Mouse (Mus musculus) granulocyte monocyte progenitor cell, adult 5-6 weeks (primary cell): ENCODE data around the gene Asb10. TPM values are rescaled to one million over a fixed set of nuclear protein-coding genes. Genes with fewer than 3 reads are reported as not detected.

ENCODE experiments used
- ATAC-seq: replicated peaks from 2 replicates; pipeline ENCODE4 v1.8.0; 2016; ENCODE audit warnings: mild to moderate bottlenecking, moderate TSS enrichment, inconsistent platforms; ENCODE audit not compliant: poor library complexity, severe bottlenecking
- total RNA-seq, 2 experiments: library from RNA; stranded (forward) in 1 of 2; stranded (reverse) in 1 of 2; fragments of 200-712, 200-1000 nt in 1 of 2; fragments of >200 nt in 1 of 2; fragmentation: Nextera tagmentation in 1 of 2; gene quantifications; 2 replicates each; pipeline ENCODE4 v1.2.3; 2014 to 2017

Asb10 gene
- total RNA-seq, 2 experiments from 2014 or later, result not detected

- no peak for ATAC-seq
Observed at GRCm38 (mm10) chr5:24537618-24538017, 3.2 kb downstream of the Asb10 start.

GRCm38 (mm10) chr5:24536511-24536910 lies 4.3 kb downstream of the Asb10 start:
- no peak for ATAC-seq

- no peak for ATAC-seq
Observed at GRCm38 (mm10) chr5:24535731-24536130, 5.0 kb downstream of the Asb10 start.

GRCm38 (mm10) chr5:24534292-24534691 lies 6.5 kb downstream of the Asb10 start:
- no peak for ATAC-seq

GRCm38 (mm10) chr5:24533391-24533790 lies 7.4 kb downstream of the Asb10 start:
- ATAC-seq, result no peak

- ATAC-seq, result peak; percentile 95
Observed at GRCm38 (mm10) chr5:24530042-24530689, 10.6 kb downstream of the Asb10 start.

GRCm38 (mm10) chr5:24527780-24528179 lies 13.0 kb downstream of the Asb10 start:
- ATAC-seq, result no peak

GRCm38 (mm10) chr5:24526889-24527230 lies 13.9 kb downstream of the Asb10 start, which contains the start of gene Gbx1:
Gbx1 (minus strand) TSS chr5:24527202.
- ATAC-seq, result peak; percentile 20; the same call in 1 of the 2 replicates

GRCm38 (mm10) chr5:24526190-24526888 lies 14.4 kb downstream of the Asb10 start:
- ATAC-seq, result no peak

GRCm38 (mm10) chr5:24525360-24526189 lies 15.2 kb downstream of the Asb10 start:
- ATAC-seq, result no peak

- ATAC-seq, result no peak
Observed at GRCm38 (mm10) chr5:24524522-24524921, 16.3 kb downstream of the Asb10 start.

GRCm38 (mm10) chr5:24523806-24524205 lies 17.0 kb downstream of the Asb10 start:
- ATAC-seq, result no peak

- ATAC-seq, result no peak
Observed at GRCm38 (mm10) chr5:24521366-24521765, 19.4 kb downstream of the Asb10 start.

GRCm38 (mm10) chr5:24512271-24512670 lies 28.5 kb downstream of the Asb10 start:
- no peak for ATAC-seq

GRCm38 (mm10) chr5:24510635-24511034 lies 30.1 kb downstream of the Asb10 start:
- peak; percentile 37 for ATAC-seq

- ATAC-seq, result no peak
Observed at GRCm38 (mm10) chr5:24508406-24508805, 32.4 kb downstream of the Asb10 start.

- peak; percentile 85 for ATAC-seq
Observed at GRCm38 (mm10) chr5:24505513-24505912, 35.3 kb downstream of the Asb10 start.

- ATAC-seq, result no peak
Observed at GRCm38 (mm10) chr5:24502786-24503185, 38.0 kb downstream of the Asb10 start.

- no peak for ATAC-seq
Observed at GRCm38 (mm10) chr5:24500851-24501250, 39.9 kb downstream of the Asb10 start.

- ATAC-seq, result no peak
Observed at GRCm38 (mm10) chr5:24499113-24499512, 41.7 kb downstream of the Asb10 start.

GRCm38 (mm10) chr5:24497526-24497925 lies 43.3 kb downstream of the Asb10 start:
- ATAC-seq, result no peak
